18 mouse cellular contexts compared by ENCODE assay signal in genomic region chr14:57546131-57546530, GRCm38 (mm10). TPM values are rescaled to one million over a fixed set of nuclear protein-coding genes. Genes with fewer than 3 reads are reported as not detected.
DNase-seq lines count a peak whose midpoint lies in the region; ATAC-seq and TF ChIP-seq lines count a peak whose summit lies in the region.
"Had no signal": no experiment of that assay in that cellular context is flagged by ENCODE, and none has a peak within 500 bp of the region (broad histone marks: within the 10 kb centered on the region; RNA-seq: fewer than 3 reads in every experiment).

No protein-coding gene starts in this region.

- H3K27me3 ChIP-seq in midbrain, embryonic 11.5 days (ENCODE audit: control insufficient read depth, insufficient read depth, low read length) = peaks cover 2% of the 10 kb centered on the region; the same call in 1 of the 2 replicates
- no peaks in the 10 kb centered on the region for H3K27me3 ChIP-seq in midbrain, embryonic 15.5 days (replicated peaks)
- H3K27me3 ChIP-seq in limb, embryonic 12.5 days = no peaks in the 10 kb centered on the region; the same call in 1 of the 2 replicates
- no peaks in the 10 kb centered on the region for H3K27me3 ChIP-seq in stomach, postnatal 0 days (ENCODE audit: control insufficient read depth, insufficient read depth, low read length)
- H3K27me3 ChIP-seq in thymus, adult 2 months (ENCODE audit: control insufficient read depth, insufficient read depth, low read length) = no peaks in the 10 kb centered on the region
- H3K27me3 ChIP-seq: kidney, embryonic 15.5 days had no signal

- H3K9me3 ChIP-seq in midbrain, embryonic 11.5 days (ENCODE audit: control insufficient read depth, low read length) = no peaks in the 10 kb centered on the region; the same call in 1 of the 2 replicates
- no peaks in the 10 kb centered on the region for H3K9me3 ChIP-seq in midbrain, embryonic 15.5 days
- H3K9me3 ChIP-seq in limb, embryonic 12.5 days = peaks cover 6% of the 10 kb centered on the region; the same call in 1 of the 2 replicates
- no peaks in the 10 kb centered on the region for H3K9me3 ChIP-seq in stomach, postnatal 0 days (ENCODE audit: control insufficient read depth, low read length)
- H3K9me3 ChIP-seq: forebrain, embryonic 12.5 days; heart, embryonic 10.5 days; kidney, embryonic 15.5 days; midbrain, embryonic 10.5 days had no signal

- no peaks in the 10 kb centered on the region for H3K36me3 ChIP-seq in midbrain, embryonic 11.5 days (ENCODE audit: control insufficient read depth, insufficient read depth, low read length)
- H3K36me3 ChIP-seq in midbrain, embryonic 15.5 days (replicated peaks) = peaks cover 5% of the 10 kb centered on the region; the same call in 1 of the 2 replicates
- peaks cover 22% of the 10 kb centered on the region for H3K36me3 ChIP-seq in limb, embryonic 12.5 days
- no peaks in the 10 kb centered on the region for H3K36me3 ChIP-seq in stomach, postnatal 0 days (ENCODE audit: control insufficient read depth, insufficient read depth, low read length)
- H3K36me3 ChIP-seq in thymus, adult 2 months (ENCODE audit: control insufficient read depth, insufficient read depth, low read length) = peaks cover 8% of the 10 kb centered on the region

- no peak overlapping the region for H3K27ac ChIP-seq in midbrain, embryonic 11.5 days (ENCODE audit: low read depth, low read length)
- no peak overlapping the region for H3K27ac ChIP-seq in midbrain, embryonic 15.5 days
- H3K27ac ChIP-seq in limb, embryonic 12.5 days = peak overlapping the region; percentile 70
- peak overlapping the region; percentile 74 for H3K27ac ChIP-seq in stomach, postnatal 0 days (replicated peaks)
- no peak overlapping the region for H3K27ac ChIP-seq in thymus, adult 2 months (ENCODE audit: control insufficient read depth, insufficient read depth, low read length)
- H3K27ac ChIP-seq: forebrain, embryonic 12.5 days; heart, embryonic 10.5 days; kidney, embryonic 15.5 days; liver, embryonic 14.5 days; midbrain, embryonic 10.5 days had no signal

- TF ChIP-seq POLR2A in thymus, adult 2 months (IDR thresholded peaks at IDR 0.05; ENCODE audit: control insufficient read depth, extremely low read depth, insufficient read depth, low read length, poor library complexity) = no peak

- no peak overlapping the region for H3K4me3 ChIP-seq in midbrain, embryonic 11.5 days (ENCODE audit: low read depth, low read length)
- no peak overlapping the region for H3K4me3 ChIP-seq in midbrain, embryonic 15.5 days
- no peak overlapping the region for H3K4me3 ChIP-seq in limb, embryonic 12.5 days (replicated peaks)
- no peak overlapping the region for H3K4me3 ChIP-seq in stomach, postnatal 0 days (ENCODE audit: low read depth, low read length)
- no peak overlapping the region for H3K4me3 ChIP-seq in thymus, adult 2 months (ENCODE audit: control insufficient read depth, insufficient read depth, low read length)
- H3K4me3 ChIP-seq: forebrain, embryonic 12.5 days; heart, embryonic 10.5 days; kidney, embryonic 15.5 days; midbrain, embryonic 10.5 days had no signal

- TF ChIP-seq CTCF in stomach, postnatal 0 days (IDR thresholded peaks at IDR 0.05; ENCODE audit: low read depth) = no peak
- no peak for TF ChIP-seq CTCF in thymus, adult 2 months (IDR thresholded peaks at IDR 0.05; ENCODE audit: borderline replicate concordance, control insufficient read depth, extremely low read depth, insufficient read depth, low read length, poor library complexity)

- no peaks in the 10 kb centered on the region for H3K4me1 ChIP-seq in midbrain, embryonic 11.5 days (ENCODE audit: control insufficient read depth, insufficient read depth, low read length)
- H3K4me1 ChIP-seq in midbrain, embryonic 15.5 days = no peaks in the 10 kb centered on the region
- peaks cover 15% of the 10 kb centered on the region for H3K4me1 ChIP-seq in limb, embryonic 12.5 days (replicated peaks)
- no peaks in the 10 kb centered on the region for H3K4me1 ChIP-seq in stomach, postnatal 0 days (replicated peaks; ENCODE audit: control insufficient read depth, insufficient read depth)
- H3K4me1 ChIP-seq in thymus, adult 2 months (replicated peaks; ENCODE audit: control insufficient read depth, insufficient read depth, low read length) = peaks cover 2% of the 10 kb centered on the region; the same call in 1 of the 2 replicates

- peak; percentile 34 for DNase-seq in heart, adult 11 months
- DNase-seq in heart, postnatal 36 days = no peak
- peak; percentile 73 for DNase-seq in midbrain, embryonic 11.5 days (ENCODE audit: low spot score, missing footprints)
- DNase-seq in stomach, postnatal 0 days (ENCODE audit: low spot score) = no peak
- DNase-seq in frontal cortex, postnatal 14 days (ENCODE audit: low spot score in 2 of 2) = no peak
- no peak for DNase-seq in thymus, adult 2 months
- DNase-seq: adrenal gland, postnatal 36 days; cerebellum, adult 11-12 months; cerebellum, postnatal 25 days; lung, postnatal 4 days had no signal

- H3K9ac ChIP-seq in midbrain, embryonic 11.5 days (ENCODE audit: low read length) = no peak overlapping the region
- no peak overlapping the region for H3K9ac ChIP-seq in midbrain, embryonic 15.5 days
- no peak overlapping the region for H3K9ac ChIP-seq in limb, embryonic 12.5 days (replicated peaks)
- no peak overlapping the region for H3K9ac ChIP-seq in stomach, postnatal 0 days (ENCODE audit: low read length)
- H3K9ac ChIP-seq: forebrain, embryonic 12.5 days; kidney, embryonic 15.5 days; liver, embryonic 14.5 days had no signal

- WGBS in midbrain, embryonic 11.5 days = 92% methylated on average over 8 of the region's 8 CpGs
- 87% methylated on average over 8 of the region's 8 CpGs for WGBS in midbrain, embryonic 15.5 days
- WGBS in limb, embryonic 12.5 days = 83% methylated on average over 8 of the region's 8 CpGs
- WGBS in stomach, postnatal 0 days = 69% methylated on average over 8 of the region's 8 CpGs
- WGBS in thymus, adult 2 months = 93% methylated on average over 8 of the region's 8 CpGs

- H3K4me2 ChIP-seq in midbrain, embryonic 11.5 days = no peak overlapping the region
- H3K4me2 ChIP-seq in midbrain, embryonic 15.5 days = no peak overlapping the region
- H3K4me2 ChIP-seq in limb, embryonic 12.5 days = no peak overlapping the region
- H3K4me2 ChIP-seq in stomach, postnatal 0 days (replicated peaks; ENCODE audit: low read depth) = no peak overlapping the region
- H3K4me2 ChIP-seq: forebrain, embryonic 12.5 days had no signal

- ATAC-seq in midbrain, embryonic 11.5 days (ENCODE audit: low FRiP score) = no peak
- no peak for ATAC-seq in midbrain, embryonic 15.5 days (replicated peaks)
- no peak for ATAC-seq in limb, embryonic 12.5 days (ENCODE audit: insufficient number of reproducible peaks, insufficient read depth, low FRiP score, low TSS enrichment, low read depth)
- no peak for ATAC-seq in stomach, postnatal 0 days (ENCODE audit: low FRiP score, low TSS enrichment)

- intact Hi-C loops in heart, postnatal 36 days (cut with DNase I) = no loop called here

- TF ChIP-seq EP300 in stomach, postnatal 0 days (optimal IDR thresholded peaks at IDR 0.05) = no peak

RNA-seq across cellular contexts. Expression of gene Il17d, which starts 21.6 kb away (rescaled TPM):
- total RNA-seq in heart, postnatal 36 days (2021) = 1 to 10 TPM; 2.5 to 4.9 TPM
- 1.5 and 1.7 TPM in 2 replicates for polyA plus RNA-seq in midbrain, embryonic 11.5 days (2014; fragmentation: Nextera tagmentation; extraction: Ambion mirVana)
- 6.9 and 7.0 TPM in 2 replicates for polyA plus RNA-seq in midbrain, embryonic 15.5 days (2015; fragmentation: Nextera tagmentation; extraction: Ambion mirVana)
- polyA plus RNA-seq in limb, embryonic 12.5 days (2016; fragmentation: Nextera tagmentation; extraction: Ambion mirVana) = 3.5 and 4.8 TPM in 2 replicates
- polyA plus RNA-seq in stomach, postnatal 0 days (2015; fragmentation: Nextera tagmentation; extraction: Ambion mirVana) = 8.5 and 10.6 TPM in 2 replicates
- 3.1 and 4.3 TPM in 2 replicates for polyA plus RNA-seq in thymus, adult 2 months (2012; rRNA removed)
- total RNA-seq: monocyte, adult 5-6 weeks had no signal

RNA-seq across cellular contexts. Expression of gene Eef1akmt1, which starts 25.3 kb away (rescaled TPM):
- total RNA-seq in heart, postnatal 36 days (2021) = 10 to 100 TPM; 30.6 to 33.2 TPM
- polyA plus RNA-seq in midbrain, embryonic 11.5 days (2014; fragmentation: Nextera tagmentation; extraction: Ambion mirVana) = 82.0 and 87.2 TPM in 2 replicates
- 87.8 and 89.4 TPM in 2 replicates for polyA plus RNA-seq in midbrain, embryonic 15.5 days (2015; fragmentation: Nextera tagmentation; extraction: Ambion mirVana)
- polyA plus RNA-seq in limb, embryonic 12.5 days (2016; fragmentation: Nextera tagmentation; extraction: Ambion mirVana) = 100 and 110 TPM in 2 replicates
- polyA plus RNA-seq in stomach, postnatal 0 days (2015; fragmentation: Nextera tagmentation; extraction: Ambion mirVana) = 59.5 and 60.9 TPM in 2 replicates
- polyA plus RNA-seq in thymus, adult 2 months (2012; rRNA removed) = 20.6 and 24.0 TPM in 2 replicates

Comparison
In these comparisons a context has a peak if more than half of its experiments do, and no peak if none do; other contexts are left out.
1. DNase-seq: peak in heart, adult 11 months (single experiment) and midbrain, embryonic 11.5 days (single experiment); none in heart, postnatal 36 days (0 of 2), stomach, postnatal 0 days (single experiment), frontal cortex, postnatal 14 days (0 of 2) and thymus, adult 2 months (single experiment).
2. H3K27ac ChIP-seq: peak in limb, embryonic 12.5 days (single experiment) and stomach, postnatal 0 days (single experiment); none in midbrain, embryonic 11.5 days (single experiment), midbrain, embryonic 15.5 days (single experiment) and thymus, adult 2 months (single experiment).